Mouse (Mus musculus) left cerebral cortex, postnatal 10 days (tissue): ENCODE data around the gene Fmnl2. TPM values are rescaled to one million over a fixed set of nuclear protein-coding genes. Genes with fewer than 3 reads are reported as not detected.

Experiments used
- DNase-seq, 2 experiments: peaks; one replicate each; pipeline ENCODE4 v3.0.0; 2021 to 2022; ENCODE audit warnings: low spot score in 2 of 2, mixed read lengths in 1 of 2; ENCODE audit errors: extremely low spot score in 1 of 2
- intact Hi-C: fragments of 180-260 bp; cut with DNase I; formaldehyde crosslinking; loops from one replicate; pipeline ENCODE4 v1.15.1; 2025
- total RNA-seq, 2 experiments: library from RNA; stranded (reverse); gene quantifications; 2 replicates each; pipeline ENCODE4 v1.2.3; 2021

Fmnl2 gene
- total RNA-seq, 2 experiments from 2014 or later, result 41.5 to 42.7 TPM

- no peak for DNase-seq
- intact Hi-C loops, result no loop called here
These were observed 43.1 kb downstream of the Fmnl2 start for GRCm38 (mm10) chr2:52900780-52901179.

- intact Hi-C loops, result no loop called here
- DNase-seq, result peak in 1 of 2 experiments; percentile 40
These were observed 43.8 kb downstream of the Fmnl2 start for GRCm38 (mm10) chr2:52901300-52902013.

- DNase-seq, result no peak
These were observed 44.8 kb downstream of the Fmnl2 start for GRCm38 (mm10) chr2:52902456-52902855.

GRCm38 (mm10) chr2:52903228-52903963, 45.7 kb downstream of the Fmnl2 start:
- intact Hi-C loops, result no loop called here
- peak; percentile 30 to 36 for DNase-seq

More at GRCm38 (mm10) chr2:52902456-52902855, 44.8 kb downstream of the Fmnl2 start:
- intact Hi-C loops, result no loop called here

DNA sequence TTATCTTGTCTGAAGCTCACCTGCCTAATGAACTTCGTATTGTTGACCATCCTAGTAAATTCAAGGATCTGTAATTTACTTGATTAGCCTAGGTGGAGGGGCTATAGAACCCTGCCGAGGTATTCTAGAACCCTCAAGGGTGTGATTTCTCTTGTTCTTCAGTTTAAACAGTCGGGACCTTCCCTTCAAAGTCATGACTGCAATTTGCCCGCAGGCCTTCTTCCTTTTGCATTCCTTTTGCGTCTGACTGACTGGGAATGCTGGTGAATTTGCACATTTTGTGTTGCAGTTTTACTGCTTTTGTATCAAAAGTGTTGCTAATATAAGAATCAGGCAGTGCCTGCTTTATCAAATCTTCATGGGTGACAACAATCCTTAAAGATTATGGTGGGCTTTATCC, 46.9 kb downstream of the Fmnl2 start:
- intact Hi-C loops, result no loop called here
- no peak for DNase-seq

DNA sequence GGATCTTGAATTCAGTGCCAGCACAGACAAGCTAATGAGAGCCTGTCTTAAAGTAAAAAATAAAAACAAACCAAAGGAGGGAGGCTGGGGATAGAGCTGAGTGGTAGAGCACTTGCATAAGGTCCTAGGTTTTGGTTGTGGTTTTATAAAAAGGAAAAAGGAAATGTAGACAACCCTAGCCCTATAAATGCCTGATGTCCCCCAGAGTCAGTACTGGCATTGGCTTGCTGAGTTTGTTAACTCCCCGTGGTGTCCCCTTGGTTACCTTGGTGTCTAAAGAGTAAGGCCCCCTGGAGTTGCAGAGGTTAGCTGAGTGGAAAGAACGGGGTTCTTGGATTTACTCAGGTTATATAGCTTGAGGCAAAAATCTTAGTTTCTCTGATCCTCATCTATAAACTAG, 55.7 kb downstream of the Fmnl2 start:
- no peak for DNase-seq
- intact Hi-C loops, result no loop called here

- intact Hi-C loops, result no loop called here
These were observed 56.1 kb downstream of the Fmnl2 start for GRCm38 (mm10) chr2:52913746-52914145.

GRCm38 (mm10) chr2:52915536-52915935, 57.9 kb downstream of the Fmnl2 start:
- intact Hi-C loops, result no loop called here
- no peak for DNase-seq

More at GRCm38 (mm10) chr2:52913746-52914145, 56.1 kb downstream of the Fmnl2 start:
- no peak for DNase-seq

DNA sequence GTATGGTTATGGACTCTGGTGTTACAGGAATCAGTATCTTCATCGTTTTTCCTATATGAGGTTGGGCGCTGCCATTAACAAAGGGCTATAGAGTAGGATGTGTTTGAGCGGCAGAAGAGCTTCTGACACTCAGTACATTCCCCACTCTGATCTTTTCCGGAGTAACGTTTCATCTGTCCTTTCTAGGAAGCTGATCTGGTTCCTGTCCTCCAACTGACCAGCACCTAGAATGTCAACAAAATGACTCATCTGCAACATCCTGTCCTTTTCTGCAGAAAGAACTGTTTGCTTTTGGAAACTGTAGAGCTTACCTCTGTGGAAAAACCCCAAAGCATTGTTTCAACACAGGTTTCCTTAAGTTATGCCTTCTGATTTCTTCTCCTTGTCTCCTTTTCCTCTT, 60.4 kb downstream of the Fmnl2 start:
- DNase-seq, result no peak
- intact Hi-C loops, result no loop called here

DNA sequence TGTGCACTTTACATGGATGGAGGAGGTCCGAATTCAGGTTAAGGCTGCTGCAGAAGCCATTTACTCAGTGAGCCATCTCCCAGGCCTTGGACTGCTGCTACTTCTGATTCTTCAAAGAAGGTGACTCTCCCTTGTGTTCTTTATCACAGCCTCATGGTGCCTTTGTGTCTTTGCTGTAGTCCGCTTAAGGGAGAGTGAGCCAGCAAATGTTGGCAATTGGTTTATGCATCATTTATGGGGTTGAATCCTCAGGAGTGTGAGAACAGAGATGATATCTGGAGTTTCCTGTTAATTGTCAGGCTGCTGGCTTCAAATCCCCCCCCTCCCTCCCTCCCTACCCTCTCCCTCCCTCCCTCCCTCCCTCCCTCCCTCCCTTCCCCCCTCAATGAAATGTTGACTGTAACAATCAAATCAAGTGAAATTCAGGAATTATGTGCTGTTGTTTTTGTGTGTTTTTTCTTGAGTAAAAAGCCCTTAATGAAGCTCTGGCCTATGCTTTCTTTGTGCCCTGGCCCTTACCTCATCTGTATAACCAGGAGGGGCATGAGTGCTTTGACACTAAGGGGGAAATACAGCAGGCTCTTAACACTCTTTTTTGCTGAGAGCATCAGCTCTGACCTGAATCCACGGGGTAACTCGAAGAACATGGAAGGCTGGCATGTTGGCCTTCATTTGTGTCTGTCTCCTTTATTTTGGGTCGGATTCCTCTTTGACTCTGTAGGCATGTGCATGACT, 63.2 kb downstream of the Fmnl2 start:
- intact Hi-C loops, result no loop called here
- DNase-seq, result no peak

DNA sequence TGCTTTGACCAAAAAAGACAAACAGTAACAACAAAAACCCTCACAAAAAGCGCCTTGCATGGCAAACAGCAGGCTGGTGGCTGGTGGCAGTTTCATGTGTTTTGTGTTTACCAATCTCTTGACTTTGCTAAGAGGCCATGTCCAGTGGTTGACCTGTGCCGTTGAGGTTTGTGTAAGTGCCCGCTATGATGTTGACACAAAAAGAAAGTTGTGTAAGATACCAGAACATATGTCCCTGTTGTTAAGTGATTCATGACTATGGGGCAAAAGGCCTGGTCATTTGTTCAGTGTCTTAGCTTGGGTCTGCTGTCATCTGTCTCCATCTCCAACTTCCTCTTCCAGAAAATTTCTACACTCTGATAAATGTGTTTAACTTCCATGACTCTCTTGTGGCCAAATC, 67.4 kb downstream of the Fmnl2 start:
- no peak for DNase-seq
- intact Hi-C loops, result loop anchor here (5.0 kb wide), 1 partner anchor 68 kb away; the partner anchor contains the start of gene Fmnl2

DNA sequence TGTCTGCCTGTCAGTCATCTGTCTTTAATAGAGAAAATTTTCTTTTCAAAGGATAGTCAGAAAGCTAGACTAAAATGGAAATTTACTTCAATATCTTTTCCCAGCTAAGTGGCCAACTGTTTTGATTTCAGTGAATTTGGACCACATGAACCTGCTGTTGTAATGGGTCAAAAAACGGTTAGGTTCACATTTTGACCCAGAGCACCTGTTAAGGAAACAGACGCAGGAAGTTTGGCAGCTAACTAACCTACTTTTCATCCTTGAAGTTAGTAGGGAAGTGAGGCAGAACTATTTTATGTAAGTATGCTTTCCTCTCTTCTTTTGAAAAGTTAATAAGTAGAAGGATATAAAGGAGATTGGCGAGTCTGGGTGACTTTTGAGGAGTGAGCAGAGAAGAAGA, 69.7 kb downstream of the Fmnl2 start:
- no peak for DNase-seq
- intact Hi-C loops, result loop anchor here (5.0 kb wide), 1 partner anchor 70 kb away; the partner anchor contains the start of gene Fmnl2

DNA sequence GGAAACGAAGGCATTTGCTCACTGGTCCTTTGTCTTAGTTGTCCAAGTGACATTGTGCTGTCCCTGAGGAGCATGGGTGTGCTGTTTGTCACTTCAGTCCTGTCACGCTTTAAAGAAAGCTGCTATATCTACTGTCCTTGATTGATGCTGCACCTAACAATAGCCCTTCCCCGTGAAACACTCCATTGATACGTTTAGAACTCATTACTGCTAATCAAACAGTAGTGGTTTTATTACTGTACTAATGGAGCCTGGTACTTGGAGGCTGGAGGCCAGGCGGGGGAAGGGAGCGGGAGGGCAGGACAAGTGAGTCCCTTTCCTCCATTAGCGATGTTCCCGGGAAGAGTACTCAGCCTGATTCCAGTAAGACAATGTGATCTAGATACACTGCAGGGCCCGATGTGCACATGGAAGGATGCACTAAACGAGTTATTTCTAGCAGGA, 70.2 kb downstream of the Fmnl2 start:
- intact Hi-C loops, result loop anchor here (5.0 kb wide), 1 partner anchor 71 kb away; the partner anchor contains the start of gene Fmnl2
- peak in 1 of 2 experiments; percentile 33 for DNase-seq

DNA sequence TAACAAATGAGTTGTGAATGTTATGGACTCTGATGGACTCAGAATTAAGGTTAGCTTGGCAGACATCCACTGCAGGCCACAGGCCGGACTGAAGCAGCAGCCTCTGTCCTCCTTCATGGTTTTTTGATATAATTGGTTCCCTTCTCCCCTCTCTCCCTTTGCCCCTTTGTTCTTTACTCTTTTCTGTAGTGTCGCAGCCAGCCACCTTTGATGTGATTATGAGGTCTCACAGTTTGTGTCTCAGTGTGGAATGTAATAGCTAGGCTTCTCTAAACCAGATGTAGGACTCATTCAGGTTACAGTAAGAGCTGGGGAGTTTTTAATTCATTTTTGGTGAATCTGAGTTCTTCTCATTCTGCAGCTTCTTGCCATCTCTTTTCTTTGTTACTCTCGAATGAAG, 70.7 kb downstream of the Fmnl2 start:
- intact Hi-C loops, result loop anchor here (5.0 kb wide), 1 partner anchor 71 kb away; the partner anchor contains the start of gene Fmnl2
- DNase-seq, result no peak

GRCm38 (mm10) chr2:52930106-52930868, 72.6 kb downstream of the Fmnl2 start:
- peak; percentile 75 to 81 for DNase-seq

DNA sequence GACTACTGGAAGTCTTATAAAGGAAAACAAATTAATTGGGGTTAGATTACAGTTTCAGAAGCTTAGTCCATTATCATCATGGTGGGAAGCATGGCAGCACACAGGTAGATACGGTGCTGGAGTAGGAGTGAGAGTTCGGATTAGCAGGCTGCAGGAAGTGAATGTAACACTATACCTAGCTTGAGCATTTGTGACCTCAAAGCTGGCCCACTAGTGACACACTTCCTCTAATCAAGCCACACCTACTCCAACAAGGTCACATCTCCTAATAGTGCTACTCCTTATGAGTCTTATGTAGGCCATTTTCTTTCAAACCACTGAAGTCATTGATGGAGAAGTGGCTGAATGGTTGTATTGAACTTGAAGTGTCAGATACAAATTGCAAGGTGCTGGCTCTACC, 73.7 kb downstream of the Fmnl2 start:
- intact Hi-C loops, result no loop called here
- no peak for DNase-seq

More at GRCm38 (mm10) chr2:52930106-52930868, 72.6 kb downstream of the Fmnl2 start:
- intact Hi-C loops, result no loop called here

- DNase-seq, result no peak
- intact Hi-C loops, result no loop called here
These were observed 78.2 kb downstream of the Fmnl2 start for GRCm38 (mm10) chr2:52935906-52936305.

DNA sequence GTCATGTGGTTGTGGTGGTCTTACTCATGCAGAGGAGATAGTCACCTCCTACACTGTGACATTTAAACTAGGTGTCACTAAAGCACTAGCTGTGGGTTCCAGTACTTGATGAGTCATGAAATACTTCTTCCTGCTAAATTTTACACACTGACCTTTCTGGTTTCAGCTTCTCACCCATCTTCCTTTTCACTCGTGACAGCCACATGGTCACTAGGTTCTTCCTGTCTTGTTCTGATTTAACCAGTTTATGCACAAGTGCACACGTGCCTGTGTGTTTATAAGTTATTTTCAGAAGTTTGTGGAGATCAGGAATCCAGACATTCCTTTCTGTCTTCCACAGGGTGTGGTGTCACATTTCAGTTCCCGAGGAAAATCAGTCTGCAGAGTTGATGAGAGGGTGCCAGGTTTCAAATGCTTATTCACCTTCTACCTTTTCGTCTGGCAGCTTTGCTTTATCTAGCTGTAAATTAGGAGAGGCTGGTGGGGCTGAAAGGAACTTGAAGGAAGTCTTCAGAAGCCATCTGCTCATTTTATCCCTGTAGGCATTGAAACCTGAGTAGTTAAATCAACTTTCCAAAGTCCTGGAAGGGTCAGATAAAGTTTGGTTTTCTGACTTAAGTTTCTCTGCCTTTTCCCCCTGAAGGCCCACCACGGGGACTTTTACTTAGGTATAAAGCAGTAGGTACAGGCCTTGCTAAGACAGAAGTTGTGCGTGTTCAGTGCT, 80.9 kb downstream of the Fmnl2 start:
- DNase-seq, result no peak
- intact Hi-C loops, result no loop called here
